Mouse (Mus musculus) kidney, embryonic 14.5 days (tissue): Measurements from ENCODE around the gene Vmn1r43. TPM values are rescaled to one million over a fixed set of nuclear protein-coding genes. Genes with fewer than 3 reads are reported as not detected.

Source experiments
- ATAC-seq: fragments of 200-750 bp; cut with Nextera tagmentation; 2 replicates; pipeline ENCODE4 v1.8.0; 2017; ENCODE audit warnings: moderate number of reproducible peaks, mild to moderate bottlenecking, moderate TSS enrichment, moderate library complexity; ENCODE audit not compliant: low FRiP score, low TSS enrichment
- H3K27ac ChIP-seq: fragments of 300-500 bp; sonication (generic); 2 replicates; pipeline ENCODE4 v1.5.1; 2014; ENCODE audit warnings: low read depth, mild to moderate bottlenecking, low read length, moderate library complexity, mixed read lengths
- H3K27me3 ChIP-seq: fragments of 300-500 bp; sonication (generic); 2 replicates; pipeline ENCODE4 v1.6.1; 2014; ENCODE audit warnings: mild to moderate bottlenecking, low read length; ENCODE audit not compliant: control insufficient read depth, insufficient read depth
- H3K36me3 ChIP-seq: fragments of 300-500 bp; sonication (generic); 2 replicates; pipeline ENCODE4 v1.6.1; 2014; ENCODE audit warnings: low read length, mixed read lengths; ENCODE audit not compliant: control insufficient read depth, insufficient read depth
- H3K4me1 ChIP-seq: fragments of 300-500 bp; sonication (generic); 2 replicates; pipeline ENCODE4 v1.6.1; 2014; ENCODE audit warnings: low read length, mixed read lengths; ENCODE audit not compliant: control insufficient read depth, insufficient read depth
- H3K4me2 ChIP-seq: fragments of 300-500 bp; sonication (generic); replicated peaks from 2 replicates; pipeline ENCODE4 v1.6.1; 2014; ENCODE audit warnings: low read depth, mild to moderate bottlenecking, low read length
- H3K4me3 ChIP-seq: fragments of 300-500 bp; sonication (generic); 2 replicates; pipeline ENCODE4 v1.5.1; 2014; ENCODE audit warnings: mild to moderate bottlenecking, low read length
- H3K9ac ChIP-seq: fragments of 300-500 bp; sonication (generic); 2 replicates; pipeline ENCODE4 v1.6.1; 2014; ENCODE audit warnings: low read depth, mild to moderate bottlenecking, low read length, moderate library complexity
- H3K9me3 ChIP-seq: fragments of 300-500 bp; sonication (generic); 2 replicates; pipeline ENCODE4 v1.6.1; 2016; ENCODE audit warnings: low read length; ENCODE audit not compliant: control insufficient read depth
- WGBS: fragments of 180-500 bp; shearing (Covaris S2); extraction: QIAGEN DNeasy Blood & Tissue Kit; methylation state at CpG from one replicate; pipeline ENCODE4 v1.1.7; 2014; 5-methylcytosine and 5-hydroxymethylcytosine counted together
- polyA plus RNA-seq: library from polyadenylated mRNA; unstranded; fragments of >200 nt; fragmentation: Nextera tagmentation; extraction: Ambion mirVana; gene quantifications from 2 replicates; pipeline ENCODE4 v1.2.1, GENCODE M21; 2014

Gene Vmn1r43
- polyA plus RNA-seq, 1 experiment from 2014 or later, result not detected

DNA sequence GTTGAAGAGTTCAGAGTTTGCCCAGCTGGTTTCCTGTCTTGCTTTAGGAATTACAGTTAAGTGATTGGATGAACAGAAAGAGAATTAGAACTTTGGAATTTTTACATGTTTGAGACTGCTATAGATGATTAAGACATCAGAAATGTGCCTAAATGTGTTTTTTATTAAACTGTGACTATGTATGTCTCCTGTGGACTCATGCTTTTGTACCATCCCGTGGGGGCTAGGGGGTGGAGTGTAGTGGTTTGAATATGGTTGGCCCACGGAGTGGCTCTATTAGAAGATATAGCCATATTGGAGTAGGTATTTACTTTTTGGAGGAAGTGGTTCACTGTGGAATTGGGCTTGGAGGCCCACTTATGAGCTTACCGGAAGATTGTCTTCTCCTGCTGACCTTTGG is 18.7 kb downstream of the Vmn1r43 start:
- 74% methylated on average over 3 of the region's 3 CpGs for WGBS
- no peak overlapping the region for H3K27ac ChIP-seq
- H3K27me3 ChIP-seq, result no peaks in the 10 kb centered on the region
- ATAC-seq, result no peak
- no peak overlapping the region for H3K4me2 ChIP-seq
- no peaks in the 10 kb centered on the region for H3K36me3 ChIP-seq
- H3K9ac ChIP-seq, result no peak overlapping the region
- H3K9me3 ChIP-seq, result peaks cover 5% of the 10 kb centered on the region; the same call in 1 of the 2 replicates
- H3K4me3 ChIP-seq, result no peak overlapping the region
- no peaks in the 10 kb centered on the region for H3K4me1 ChIP-seq

Other genes with a start within 250 kb of the Vmn1r43 start
- 16.0 and 21.0 TPM in 2 replicates for gene Txnrd3, start 232.4 kb downstream of the Vmn1r43 start, polyA plus RNA-seq
- not detected in 2 replicates for gene Vmn1r40, start 168.9 kb downstream of the Vmn1r43 start, polyA plus RNA-seq
- not detected in 2 replicates for gene Vmn1r41, start 135.6 kb downstream of the Vmn1r43 start, polyA plus RNA-seq
- not detected in 2 replicates for gene Vmn1r42, start within 50 bp of the Vmn1r43 start, polyA plus RNA-seq
- gene Vmn1r44, start 7.2 kb upstream of the Vmn1r43 start, polyA plus RNA-seq, result not detected in 2 replicates
- not detected in 2 replicates for gene Vmn1r45, start 64.2 kb upstream of the Vmn1r43 start, polyA plus RNA-seq
- not detected in 2 replicates for gene Vmn1r46, start 92.9 kb upstream of the Vmn1r43 start, polyA plus RNA-seq
- gene Vmn1r47, start 139.7 kb upstream of the Vmn1r43 start, polyA plus RNA-seq, result not detected in 2 replicates
- gene Vmn1r48, start 160.4 kb upstream of the Vmn1r43 start, polyA plus RNA-seq, result not detected in 2 replicates
- not detected in 2 replicates for gene Vmn1r49, start 202.1 kb upstream of the Vmn1r43 start, polyA plus RNA-seq
- not detected in 2 replicates for gene Vmn1r50, start 225.0 kb upstream of the Vmn1r43 start, polyA plus RNA-seq
- not detected in 2 replicates for gene Vmn1r51, start 246.2 kb upstream of the Vmn1r43 start, polyA plus RNA-seq